Mouse (Mus musculus): ENCODE measurements around the gene Arl9.

DNA sequence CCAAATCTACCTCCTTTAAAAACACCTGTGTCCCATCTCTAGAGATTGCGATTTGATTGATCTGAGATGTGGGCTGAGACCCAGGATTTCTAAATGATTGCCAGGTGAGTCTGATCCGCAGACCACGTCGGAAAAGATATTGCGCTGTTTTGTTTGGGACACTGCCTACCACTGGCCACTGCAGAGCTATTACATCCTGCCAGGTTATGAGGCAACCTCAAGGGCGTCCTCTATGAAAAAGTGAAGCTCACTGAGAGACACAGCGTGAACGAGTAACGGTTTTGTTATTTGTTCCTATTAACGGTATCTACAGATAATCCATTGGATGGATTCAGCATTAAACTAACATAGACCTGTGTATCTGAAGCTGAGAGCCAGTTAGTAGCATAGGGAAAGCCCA lies 34.6 kb downstream of the Arl9 start:
- TF ChIP-seq CTCF (IDR thresholded peaks at IDR 0.05) (no peak), EP300 (IDR thresholded peaks at IDR 0.05) (no peak)

All from lung, postnatal 0 days (tissue).